Mouse (Mus musculus) G1E (cell line): ENCODE measurements around the gene Slc43a1.

Source experiments
- CTCF ChIP-seq: IDR thresholded peaks from 2 replicates; pipeline ENCODE4 v1.5.1; 2012; ENCODE audit warnings: low read depth, low read length, inconsistent platforms, mixed read lengths
- GATA2 ChIP-seq: IDR thresholded peaks from 2 replicates; pipeline ENCODE4 v1.6.1; 2012; ENCODE audit warnings: low read depth, low read length, inconsistent platforms, borderline replicate concordance
- TAL1 ChIP-seq: conservative IDR thresholded peaks from 2 replicates; pipeline ENCODE4 v1.6.1; 2012; ENCODE audit warnings: low read depth, low read length, inconsistent platforms, mixed read lengths

DNA sequence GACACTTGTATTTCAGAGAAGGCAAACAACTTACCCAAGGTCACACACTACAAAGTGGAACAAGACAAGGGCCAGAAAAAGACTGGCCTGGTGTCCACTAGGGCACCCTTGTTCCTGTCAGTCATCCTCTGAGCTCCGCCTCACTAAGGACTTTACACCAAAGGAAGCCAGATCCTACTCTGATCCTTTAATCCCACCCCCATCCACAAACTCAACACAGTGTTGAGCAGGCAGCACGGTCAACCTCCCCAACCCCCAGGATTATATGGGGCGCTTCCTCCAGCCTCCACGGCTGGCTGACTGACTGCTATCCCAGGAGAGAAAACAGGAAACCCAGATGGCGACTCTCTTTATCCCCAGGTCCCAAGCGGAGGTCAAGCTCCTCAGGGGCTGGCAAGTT is 44.4 kb downstream of the Slc43a1 start:
- no peak for TF ChIP-seq CTCF
- no peak for TF ChIP-seq TAL1
- TF ChIP-seq GATA2: no peak
